Mouse (Mus musculus): ENCODE measurements around the gene Slc22a23. TPM values are rescaled to one million over a fixed set of nuclear protein-coding genes. Genes with fewer than 3 reads are reported as not detected.

The Slc22a23 gene
- polyA plus RNA-seq, 1 experiment, result 12.7 TPM

DNA sequence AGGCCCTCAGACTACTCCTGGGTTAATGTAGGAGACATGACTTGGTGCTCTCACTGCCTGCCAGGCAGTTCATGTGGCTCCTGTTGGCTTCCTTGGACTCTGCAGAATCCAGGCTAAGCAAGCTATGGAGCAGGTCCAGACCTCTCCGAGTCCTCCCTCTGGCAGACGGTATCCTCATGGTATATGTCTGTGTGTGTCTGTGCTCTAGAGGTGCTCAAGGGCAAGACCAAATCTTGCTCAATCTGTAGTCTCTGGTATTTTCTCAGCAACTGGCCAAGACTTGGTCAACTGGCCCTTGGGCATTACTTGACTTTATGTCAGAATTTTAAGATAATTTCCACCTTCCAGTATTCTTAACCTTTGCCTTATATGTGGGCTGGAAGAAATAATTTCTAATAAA lies 159.6 kb downstream of the Slc22a23 start:
- no peak for DNase-seq
- TF ChIP-seq CTCF (IDR thresholded peaks at IDR 0.05; ENCODE audit: borderline replicate concordance, control insufficient read depth, extremely low read depth, insufficient read depth, low read length, poor library complexity) (no peak), POLR2A (IDR thresholded peaks at IDR 0.05; ENCODE audit: control insufficient read depth, extremely low read depth, insufficient read depth, low read length, poor library complexity) (no peak)
- Histone ChIP-seq H3K4me3 (ENCODE audit: control insufficient read depth, insufficient read depth, low read length) (no peak overlapping the region), H3K36me3 (ENCODE audit: control insufficient read depth, insufficient read depth, low read length) (no peaks in the 10 kb centered on the region), H3K4me1 (replicated peaks; ENCODE audit: control insufficient read depth, insufficient read depth, low read length) (no peaks in the 10 kb centered on the region), H3K27ac (ENCODE audit: control insufficient read depth, insufficient read depth, low read length) (no peak overlapping the region), H3K27me3 (ENCODE audit: control insufficient read depth, insufficient read depth, low read length) (no peaks in the 10 kb centered on the region)
- 98% methylated on average over 2 of the region's 2 CpGs for WGBS

GRCm38 (mm10) chr13:34181624-34182023 lies 163.4 kb downstream of the Slc22a23 start:
- no peak for DNase-seq
- 90% methylated on average over 5 of the region's 5 CpGs for WGBS
- 0 out of 2 replicates have a peak, but pooled peaks cover 4% of the 10 kb centered on the region for H3K36me3 ChIP-seq (ENCODE audit: control insufficient read depth, insufficient read depth, low read length)
- H3K4me3 ChIP-seq (ENCODE audit: control insufficient read depth, insufficient read depth, low read length), result no peak overlapping the region
- no peak overlapping the region for H3K27ac ChIP-seq (ENCODE audit: control insufficient read depth, insufficient read depth, low read length)
- no peaks in the 10 kb centered on the region for H3K27me3 ChIP-seq (ENCODE audit: control insufficient read depth, insufficient read depth, low read length)
- TF ChIP-seq CTCF (IDR thresholded peaks at IDR 0.05; ENCODE audit: borderline replicate concordance, control insufficient read depth, extremely low read depth, insufficient read depth, low read length, poor library complexity) (no peak), POLR2A (IDR thresholded peaks at IDR 0.05; ENCODE audit: control insufficient read depth, extremely low read depth, insufficient read depth, low read length, poor library complexity) (no peak)
- H3K4me1 ChIP-seq (replicated peaks; ENCODE audit: control insufficient read depth, insufficient read depth, low read length), result no peaks in the 10 kb centered on the region

- H3K27ac ChIP-seq (ENCODE audit: control insufficient read depth, insufficient read depth, low read length), result no peak overlapping the region
- WGBS, result 95% methylated on average over 6 of the region's 6 CpGs
- H3K4me3 ChIP-seq (ENCODE audit: control insufficient read depth, insufficient read depth, low read length), result no peak overlapping the region
- no peak for TF ChIP-seq POLR2A (IDR thresholded peaks at IDR 0.05; ENCODE audit: control insufficient read depth, extremely low read depth, insufficient read depth, low read length, poor library complexity)
- no peak for TF ChIP-seq CTCF (IDR thresholded peaks at IDR 0.05; ENCODE audit: borderline replicate concordance, control insufficient read depth, extremely low read depth, insufficient read depth, low read length, poor library complexity)
- 0 out of 2 replicates have a peak, but pooled peaks cover 4% of the 10 kb centered on the region for H3K36me3 ChIP-seq (ENCODE audit: control insufficient read depth, insufficient read depth, low read length)
- H3K27me3 ChIP-seq (ENCODE audit: control insufficient read depth, insufficient read depth, low read length), result no peaks in the 10 kb centered on the region
- no peaks in the 10 kb centered on the region for H3K4me1 ChIP-seq (replicated peaks; ENCODE audit: control insufficient read depth, insufficient read depth, low read length)
- DNase-seq, result no peak
Observed at GRCm38 (mm10) chr13:34174025-34174424, 171.0 kb downstream of the Slc22a23 start.

- TF ChIP-seq CTCF (IDR thresholded peaks at IDR 0.05; ENCODE audit: borderline replicate concordance, control insufficient read depth, extremely low read depth, insufficient read depth, low read length, poor library complexity) (no peak), POLR2A (IDR thresholded peaks at IDR 0.05; ENCODE audit: control insufficient read depth, extremely low read depth, insufficient read depth, low read length, poor library complexity) (no peak)
- H3K4me3 ChIP-seq (ENCODE audit: control insufficient read depth, insufficient read depth, low read length), result peak overlapping the region; percentile 72
- no peaks in the 10 kb centered on the region for H3K27me3 ChIP-seq (ENCODE audit: control insufficient read depth, insufficient read depth, low read length)
- peaks cover 9% of the 10 kb centered on the region for H3K4me1 ChIP-seq (replicated peaks; ENCODE audit: control insufficient read depth, insufficient read depth, low read length)
- no peak overlapping the region for H3K27ac ChIP-seq (ENCODE audit: control insufficient read depth, insufficient read depth, low read length)
- 14% methylated on average over 12 of the region's 12 CpGs for WGBS
- no peaks in the 10 kb centered on the region for H3K36me3 ChIP-seq (ENCODE audit: control insufficient read depth, insufficient read depth, low read length)
- DNase-seq, result no peak
Observed at GRCm38 (mm10) chr13:34163304-34163975, 181.5 kb downstream of the Slc22a23 start.

DNA sequence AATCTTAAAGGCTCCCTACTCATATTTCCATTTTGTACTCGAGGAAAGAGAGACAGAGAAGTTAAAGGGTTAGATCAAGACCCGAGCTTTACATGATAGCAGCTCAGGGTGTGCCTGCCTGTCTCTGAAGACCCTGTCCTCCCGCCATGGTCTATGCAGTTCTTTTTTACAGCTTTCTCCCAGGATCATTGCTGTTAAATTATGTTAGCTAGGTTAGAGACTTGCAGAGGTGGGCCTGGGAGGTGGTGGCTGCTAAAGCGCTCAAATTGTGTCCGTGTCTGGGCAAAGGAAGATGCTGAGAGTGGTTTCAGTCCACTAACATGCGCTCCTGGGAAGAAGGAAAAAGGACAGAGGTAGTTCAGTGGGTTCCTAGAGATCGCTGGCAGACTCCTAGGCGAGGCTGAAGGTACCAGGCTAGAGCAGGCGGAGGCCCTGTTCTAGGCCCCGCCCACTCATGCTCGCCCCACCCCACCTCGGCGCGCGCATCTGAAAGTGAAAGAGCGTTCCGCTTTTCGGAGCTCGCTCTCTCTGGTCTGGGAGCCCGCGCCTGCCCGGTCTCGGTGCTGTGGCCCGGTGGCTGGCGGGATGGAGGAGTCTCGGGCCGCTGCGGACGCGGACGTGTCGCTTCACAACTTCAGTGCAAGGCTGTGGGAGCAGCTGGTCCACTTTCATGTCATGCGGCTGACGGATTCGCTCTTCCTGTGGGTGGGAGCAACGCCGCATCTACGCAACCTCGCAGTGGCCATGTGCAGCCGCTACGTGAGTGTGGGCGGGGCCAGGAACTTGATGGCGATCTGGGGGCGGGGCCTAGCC lies 182.3 kb downstream of the Slc22a23 start, which contains the start of gene Psmg4:
Psmg4 (plus strand) TSS at position 474 of the 813 bp plus-strand sequence.
- WGBS, result 6% methylated on average over 44 of the region's 44 CpGs
- H3K27ac ChIP-seq (ENCODE audit: control insufficient read depth, insufficient read depth, low read length), result peak within 1 kb of the TSS; percentile 49
- TF ChIP-seq POLR2A (IDR thresholded peaks at IDR 0.05; ENCODE audit: control insufficient read depth, extremely low read depth, insufficient read depth, low read length, poor library complexity), result peak; percentile 65; the same call in 1 of the 2 replicates
- 0 out of 2 replicates have a peak, but pooled peaks have one; percentile 16 for TF ChIP-seq CTCF (IDR thresholded peaks at IDR 0.05; ENCODE audit: borderline replicate concordance, control insufficient read depth, extremely low read depth, insufficient read depth, low read length, poor library complexity)
- no peaks in the 10 kb centered on the region for H3K27me3 ChIP-seq (ENCODE audit: control insufficient read depth, insufficient read depth, low read length)
- H3K4me3 ChIP-seq (ENCODE audit: control insufficient read depth, insufficient read depth, low read length), result peak within 1 kb of the TSS; percentile 72
- DNase-seq, result peak; percentile 94
- peaks cover 9% of the 10 kb centered on the region for H3K4me1 ChIP-seq (replicated peaks; ENCODE audit: control insufficient read depth, insufficient read depth, low read length)
- no peaks in the 10 kb centered on the region for H3K36me3 ChIP-seq (ENCODE audit: control insufficient read depth, insufficient read depth, low read length)

GRCm38 (mm10) chr13:34159926-34160325 lies 185.1 kb downstream of the Slc22a23 start:
- no peaks in the 10 kb centered on the region for H3K27me3 ChIP-seq (ENCODE audit: control insufficient read depth, insufficient read depth, low read length)
- no peak overlapping the region for H3K4me3 ChIP-seq (ENCODE audit: control insufficient read depth, insufficient read depth, low read length)
- DNase-seq, result no peak
- H3K27ac ChIP-seq (ENCODE audit: control insufficient read depth, insufficient read depth, low read length), result no peak overlapping the region
- no peaks in the 10 kb centered on the region for H3K36me3 ChIP-seq (ENCODE audit: control insufficient read depth, insufficient read depth, low read length)
- TF ChIP-seq CTCF (IDR thresholded peaks at IDR 0.05; ENCODE audit: borderline replicate concordance, control insufficient read depth, extremely low read depth, insufficient read depth, low read length, poor library complexity) (no peak), POLR2A (IDR thresholded peaks at IDR 0.05; ENCODE audit: control insufficient read depth, extremely low read depth, insufficient read depth, low read length, poor library complexity) (no peak)
- H3K4me1 ChIP-seq (replicated peaks; ENCODE audit: control insufficient read depth, insufficient read depth, low read length), result peaks cover 9% of the 10 kb centered on the region
- 93% methylated on average over 1 of the region's 1 CpGs for WGBS

Data from thymus, adult 2 months (tissue).